Mouse (Mus musculus) layer of hippocampus, postnatal 14 days (tissue): ENCODE measurements around the gene Nln. TPM values are rescaled to one million over a fixed set of nuclear protein-coding genes. Genes with fewer than 3 reads are reported as not detected.
A peak's percentile ranks its signal among the peaks of the same experiment; 100 is the strongest.

Source experiments
- DNase-seq, 2 experiments: peaks; one replicate each; pipeline ENCODE4 v3.0.0; 2021 to 2022; ENCODE audit warnings: low spot score in 2 of 2, mixed read lengths in 1 of 2
- total RNA-seq, 2 experiments: library from RNA; stranded (reverse); gene quantifications; 2 replicates each; pipeline ENCODE4 v1.2.3; 2021

The Nln gene
- total RNA-seq, 2 experiments from 2014 or later, result 31.7 to 33.0 TPM

- DNase-seq, result no peak
Observed at GRCm38 (mm10) chr13:104024275-104024674, 85.1 kb downstream of the Nln start.

- peak in 1 of 2 experiments; percentile 36 for DNase-seq
Observed at GRCm38 (mm10) chr13:104023356-104023911, 86.0 kb downstream of the Nln start.

GRCm38 (mm10) chr13:104018466-104019076 is 90.8 kb downstream of the Nln start:
- no peak for DNase-seq

GRCm38 (mm10) chr13:104015246-104016105 is 93.9 kb downstream of the Nln start:
- no peak for DNase-seq

GRCm38 (mm10) chr13:104014038-104014437 is 95.4 kb downstream of the Nln start:
- no peak for DNase-seq

GRCm38 (mm10) chr13:104013380-104013779 is 96.0 kb downstream of the Nln start:
- no peak for DNase-seq

- DNase-seq, result no peak
Observed at GRCm38 (mm10) chr13:104012214-104012833, 97.1 kb downstream of the Nln start.

- DNase-seq, result no peak
Observed at GRCm38 (mm10) chr13:104011289-104011688, 98.1 kb downstream of the Nln start.

GRCm38 (mm10) chr13:104005231-104005845 is 104.1 kb downstream of the Nln start:
- DNase-seq, result no peak

- DNase-seq, result no peak
Observed at GRCm38 (mm10) chr13:103994085-103994455, 115.3 kb downstream of the Nln start.

- DNase-seq, result no peak
Observed at GRCm38 (mm10) chr13:103993142-103994084, 116.0 kb downstream of the Nln start.

- DNase-seq, result peak in 1 of 2 experiments; percentile 21
Observed at GRCm38 (mm10) chr13:103986660-103987059, 122.8 kb downstream of the Nln start.

GRCm38 (mm10) chr13:103985510-103986278 is 123.7 kb downstream of the Nln start:
- DNase-seq, result no peak

GRCm38 (mm10) chr13:103982376-103982775 is 127.0 kb downstream of the Nln start:
- DNase-seq, result no peak

- DNase-seq, result no peak
Observed at GRCm38 (mm10) chr13:103980414-103980813, 129.0 kb downstream of the Nln start.

GRCm38 (mm10) chr13:103978286-103978866 is 131.0 kb downstream of the Nln start:
- DNase-seq, result no peak

- no peak for DNase-seq
Observed at GRCm38 (mm10) chr13:103977844-103978243, 131.6 kb downstream of the Nln start.

GRCm38 (mm10) chr13:103976181-103976724 is 133.2 kb downstream of the Nln start:
- DNase-seq, result no peak

GRCm38 (mm10) chr13:103975101-103975500 is 134.3 kb downstream of the Nln start:
- no peak for DNase-seq
